Mouse (Mus musculus) stomach, embryonic 14.5 days (tissue): ENCODE data around the gene Lrrk2. TPM values are rescaled to one million over a fixed set of nuclear protein-coding genes. Genes with fewer than 3 reads are reported as not detected.
"Not testable (repeated sequence)": the region's sequence is repeated elsewhere in the genome, so short reads cannot be mapped to it uniquely, and the experiment has no call there.

Experiments used
- ATAC-seq: fragments of 200-750 bp; cut with Nextera tagmentation; 2 replicates; pipeline ENCODE4 v1.8.0; 2017; ENCODE audit warnings: low read depth, moderate TSS enrichment; ENCODE audit not compliant: insufficient number of reproducible peaks, insufficient read depth, low FRiP score
- H3K27ac ChIP-seq: fragments of 300-500 bp; sonication (generic); 2 replicates; pipeline ENCODE4 v1.5.1; 2014; ENCODE audit warnings: mild to moderate bottlenecking, low read length, moderate library complexity, mixed read lengths
- H3K27me3 ChIP-seq: fragments of 300-500 bp; sonication (generic); 2 replicates; pipeline ENCODE4 v1.6.1; 2014; ENCODE audit warnings: low read length, control low read depth, mixed read lengths; ENCODE audit not compliant: control insufficient read depth, insufficient read depth
- H3K36me3 ChIP-seq: fragments of 300-500 bp; sonication (generic); 2 replicates; pipeline ENCODE4 v1.6.1; 2014; ENCODE audit warnings: mild to moderate bottlenecking, control low read depth, low read length, moderate library complexity, mixed read lengths; ENCODE audit not compliant: control insufficient read depth, insufficient read depth
- H3K4me1 ChIP-seq: fragments of 300-500 bp; sonication (generic); 2 replicates; pipeline ENCODE4 v1.6.1; 2014; ENCODE audit warnings: low read length, control low read depth, mixed read lengths; ENCODE audit not compliant: control insufficient read depth, insufficient read depth
- H3K4me2 ChIP-seq: fragments of 300-500 bp; sonication (generic); replicated peaks from 2 replicates; pipeline ENCODE4 v1.6.1; 2014; ENCODE audit warnings: low read depth, low read length, control low read depth
- H3K4me3 ChIP-seq: fragments of 300-500 bp; sonication (generic); 2 replicates; pipeline ENCODE4 v1.5.1; 2014; ENCODE audit warnings: low read depth, low read length, control low read depth
- H3K9ac ChIP-seq: fragments of 300-500 bp; sonication (generic); replicated peaks from 2 replicates; pipeline ENCODE4 v1.6.1; 2014; ENCODE audit warnings: low read depth, mild to moderate bottlenecking, control low read depth, low read length, moderate library complexity, mixed read lengths
- H3K9me3 ChIP-seq: fragments of 300-500 bp; sonication (generic); 2 replicates; pipeline ENCODE4 v1.6.1; 2016; ENCODE audit warnings: low read depth, low read length, control low read depth; ENCODE audit not compliant: control insufficient read depth
- WGBS: fragments of 180-500 bp; shearing (Covaris S2); extraction: QIAGEN DNeasy Blood & Tissue Kit; methylation state at CpG from one replicate; pipeline ENCODE4 v1.1.7; 2014; 5-methylcytosine and 5-hydroxymethylcytosine counted together
- polyA plus RNA-seq: library from polyadenylated mRNA; unstranded; fragments of >200 nt; fragmentation: Nextera tagmentation; extraction: Ambion mirVana; gene quantifications from 2 replicates; pipeline ENCODE4 v1.2.1, GENCODE M21; 2014

Gene Lrrk2
- polyA plus RNA-seq, 1 experiment from 2014 or later, result 6.3 TPM

DNA sequence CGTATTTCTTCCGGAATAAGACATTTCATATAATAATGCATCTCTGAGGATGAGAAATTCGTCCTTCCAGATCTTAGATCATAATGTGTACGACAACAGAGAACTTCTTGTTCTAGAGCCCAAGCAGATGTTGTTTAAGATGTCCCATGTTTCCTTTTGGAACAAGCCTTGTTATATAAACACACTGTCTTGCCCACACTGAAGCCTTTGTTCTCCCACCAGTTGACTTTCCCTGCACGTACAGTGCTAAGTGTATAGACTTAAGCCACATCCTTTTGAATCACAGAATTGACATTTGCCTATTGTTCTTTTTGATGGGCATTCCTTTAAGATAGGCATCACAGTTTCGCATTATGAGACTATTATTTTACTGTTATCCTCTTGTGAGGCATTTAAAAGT, 162.3 kb downstream of the Lrrk2 start:
- Histone ChIP-seq H3K27ac (no peak overlapping the region), H3K27me3 (no peaks in the 10 kb centered on the region), H3K9ac (no peak overlapping the region), H3K4me1 (no peaks in the 10 kb centered on the region), H3K36me3 (no peaks in the 10 kb centered on the region), H3K9me3 (no peaks in the 10 kb centered on the region), H3K4me3 (no peak overlapping the region), H3K4me2 (no peak overlapping the region)
- no peak for ATAC-seq
- WGBS, result 67% methylated on average over 6 of the region's 6 CpGs

DNA sequence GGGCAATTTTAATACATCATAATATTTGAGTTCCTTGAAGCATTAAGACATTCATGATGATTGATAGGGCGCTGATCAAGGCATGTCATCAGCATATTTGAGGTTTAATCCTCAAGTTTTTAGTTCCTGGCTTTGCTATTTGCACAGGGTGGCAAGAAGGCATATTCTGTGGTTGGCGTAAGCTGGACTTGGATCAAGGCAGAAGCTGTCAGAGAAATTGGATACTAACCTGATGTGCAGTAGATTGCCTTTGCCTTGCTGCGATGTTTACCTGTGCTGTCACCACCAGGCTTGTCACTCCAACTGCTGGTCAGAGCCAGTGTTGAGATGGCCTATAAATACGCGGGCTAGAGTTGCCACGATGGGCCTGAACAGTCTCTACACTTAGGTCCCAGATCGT, 165.0 kb downstream of the Lrrk2 start, which contains the start of gene Smgc:
Smgc (plus strand) TSS at position 301 of the 400 bp plus-strand sequence.
- no peaks in the 10 kb centered on the region for H3K27me3 ChIP-seq
- H3K9ac ChIP-seq, result no peak within 1 kb of the TSS
- no peaks in the 10 kb centered on the region for H3K9me3 ChIP-seq
- H3K4me3 ChIP-seq, result no peak within 1 kb of the TSS
- no peak within 1 kb of the TSS for H3K27ac ChIP-seq
- no peak within 1 kb of the TSS for H3K4me2 ChIP-seq
- no peaks in the 10 kb centered on the region for H3K4me1 ChIP-seq
- 86% methylated on average over 7 of the region's 7 CpGs for WGBS
- no peaks in the 10 kb centered on the region for H3K36me3 ChIP-seq
- ATAC-seq, result no peak

DNA sequence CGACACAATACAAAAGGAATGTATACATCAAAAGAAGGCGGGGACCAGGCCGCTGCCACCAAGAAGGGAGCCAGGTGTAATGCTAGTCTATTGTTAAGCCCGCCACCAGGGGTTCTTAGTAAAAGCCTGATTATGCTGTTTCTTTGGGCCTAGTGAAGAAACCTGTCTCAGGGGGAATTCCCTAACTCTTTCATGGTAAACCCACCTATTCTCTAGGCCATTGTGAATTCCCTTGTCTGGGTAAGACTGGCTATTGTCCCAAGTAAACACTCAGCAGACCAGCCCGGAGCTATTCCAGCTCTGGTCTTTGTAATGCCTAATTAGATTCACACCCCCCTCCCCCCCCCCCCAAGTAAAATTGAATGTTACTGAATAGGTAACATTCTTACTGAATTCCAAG, 191.2 kb downstream of the Lrrk2 start:
- H3K4me3 ChIP-seq, ATAC-seq, H3K27me3 ChIP-seq, H3K9me3 ChIP-seq, H3K36me3 ChIP-seq, H3K4me2 ChIP-seq, H3K27ac ChIP-seq, H3K9ac ChIP-seq, H3K4me1 ChIP-seq: not testable (repeated sequence)
- 31% methylated on average over 5 of the region's 5 CpGs for WGBS

Other genes with a start within 250 kb of the Lrrk2 start
- gene Slc2a13, start 99.9 kb upstream of the Lrrk2 start, polyA plus RNA-seq, result 1.8 and 2.2 TPM in 2 replicates
- 0.33 TPM in 1 of 2 replicates, not detected in the other for gene Smgc, start 165.1 kb downstream of the Lrrk2 start, polyA plus RNA-seq